15 mouse cellular contexts compared by ENCODE assay signal in the genomic region with DNA sequence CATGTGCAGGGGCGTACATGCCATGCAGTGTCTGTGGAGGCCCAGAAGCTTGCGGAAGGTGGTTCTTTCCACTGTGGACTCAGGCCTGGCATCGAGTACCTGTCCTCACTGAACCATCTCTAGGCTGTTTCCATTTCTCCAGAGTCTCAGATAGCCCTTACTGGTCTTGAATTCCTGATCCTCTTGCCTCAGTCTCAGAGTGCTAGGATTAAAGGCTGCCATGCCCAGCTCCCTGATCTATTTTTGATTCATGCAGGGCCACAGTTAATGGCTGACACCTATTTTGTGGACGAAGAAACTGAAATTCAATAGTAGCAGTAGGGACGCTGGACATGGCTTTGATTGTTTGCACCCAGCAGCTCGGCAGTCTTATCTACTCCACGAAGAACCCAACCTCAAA.
A peak's percentile ranks its signal among the peaks of the same experiment; 100 is the strongest.
DNase-seq lines count a peak whose midpoint lies in the region; ATAC-seq and TF ChIP-seq lines count a peak whose summit lies in the region.
"Had no signal": no experiment of that assay in that cellular context is flagged by ENCODE, and none has a peak within 500 bp of the region (broad histone marks: within the 10 kb centered on the region; RNA-seq: fewer than 3 reads in every experiment).

No protein-coding gene starts in this region.

- no peak for TF ChIP-seq POLR2A in lung, adult 2 months (IDR thresholded peaks at IDR 0.05; ENCODE audit: borderline replicate concordance, extremely low read depth, low read depth, low read length)

- 91% methylated on average over 7 of the region's 7 CpGs for WGBS in embryonic facial prominence, embryonic 10.5 days
- 90% methylated on average over 7 of the region's 7 CpGs for WGBS in forebrain, embryonic 15.5 days
- WGBS in limb, embryonic 12.5 days: 91% methylated on average over 7 of the region's 7 CpGs
- 90% methylated on average over 7 of the region's 7 CpGs for WGBS in lung, adult 2 months
- WGBS in kidney, embryonic 15.5 days: 86% methylated on average over 7 of the region's 7 CpGs

- ATAC-seq in forebrain, embryonic 15.5 days (replicated peaks): no peak
- no peak for ATAC-seq in limb, embryonic 12.5 days (ENCODE audit: insufficient number of reproducible peaks, insufficient read depth, low FRiP score, low TSS enrichment, low read depth)
- ATAC-seq in kidney, embryonic 15.5 days (replicated peaks; ENCODE audit: low FRiP score): no peak
- ATAC-seq: Patski had no signal

- TF ChIP-seq CTCF in lung, adult 2 months (IDR thresholded peaks at IDR 0.05; ENCODE audit: insufficient read depth, low read length): no peak

- peak overlapping the region; percentile 28 for H3K9ac ChIP-seq in forebrain, embryonic 15.5 days (replicated peaks)
- no peak overlapping the region for H3K9ac ChIP-seq in limb, embryonic 12.5 days (replicated peaks)
- H3K9ac ChIP-seq in kidney, embryonic 15.5 days: no peak overlapping the region
- H3K9ac ChIP-seq: liver, embryonic 14.5 days had no signal

- no peak overlapping the region for H3K4me2 ChIP-seq in forebrain, embryonic 15.5 days (replicated peaks)
- no peak overlapping the region for H3K4me2 ChIP-seq in limb, embryonic 12.5 days
- H3K4me2 ChIP-seq in kidney, embryonic 15.5 days: no peak overlapping the region

- peak; percentile 33 for DNase-seq in cerebellum, adult 9-10 months
- no peak for DNase-seq in cerebellum, postnatal 14 days
- no peak for DNase-seq in embryonic facial prominence, embryonic 10.5 days (ENCODE audit: low spot score)
- no peak for DNase-seq in lung, adult 2 months
- no peak for DNase-seq in c-Kit-positive CD71-positive TER-119-positive erythroid progenitor cells, embryonic 14.5 days (ENCODE audit: low spot score)
- DNase-seq: adrenal gland, adult 2 months; heart, adult 11 months; heart, postnatal 14 days; kidney, adult 18-20 months; lung, postnatal 14 days had no signal

- H3K27ac ChIP-seq in embryonic facial prominence, embryonic 10.5 days (replicated peaks): peak overlapping the region; percentile 40; the same call in 1 of the 2 replicates
- H3K27ac ChIP-seq in forebrain, embryonic 15.5 days (replicated peaks): peak overlapping the region; percentile 52; the same call in 1 of the 2 replicates
- H3K27ac ChIP-seq in limb, embryonic 12.5 days: peak overlapping the region; percentile 29; the same call in 1 of the 2 replicates
- no peak overlapping the region for H3K27ac ChIP-seq in kidney, embryonic 15.5 days
- H3K27ac ChIP-seq: liver, embryonic 14.5 days had no signal

- H3K9me3 ChIP-seq in embryonic facial prominence, embryonic 10.5 days: no peaks in the 10 kb centered on the region
- H3K9me3 ChIP-seq in forebrain, embryonic 15.5 days: no peaks in the 10 kb centered on the region
- no peaks in the 10 kb centered on the region for H3K9me3 ChIP-seq in limb, embryonic 12.5 days
- no peaks in the 10 kb centered on the region for H3K9me3 ChIP-seq in kidney, embryonic 15.5 days (replicated peaks)

- no peak overlapping the region for H3K4me3 ChIP-seq in embryonic facial prominence, embryonic 10.5 days
- no peak overlapping the region for H3K4me3 ChIP-seq in forebrain, embryonic 15.5 days
- H3K4me3 ChIP-seq in limb, embryonic 12.5 days (replicated peaks): no peak overlapping the region
- H3K4me3 ChIP-seq in lung, adult 2 months (replicated peaks; ENCODE audit: extremely low read depth, low read depth, low read length): no peak overlapping the region
- H3K4me3 ChIP-seq in kidney, embryonic 15.5 days (replicated peaks): no peak overlapping the region

- H3K4me1 ChIP-seq in embryonic facial prominence, embryonic 10.5 days: peaks cover 57% of the 10 kb centered on the region
- H3K4me1 ChIP-seq in forebrain, embryonic 15.5 days: peaks cover 42% of the 10 kb centered on the region
- H3K4me1 ChIP-seq in limb, embryonic 12.5 days (replicated peaks): peaks cover 61% of the 10 kb centered on the region
- H3K4me1 ChIP-seq in lung, adult 2 months (ENCODE audit: control insufficient read depth, insufficient read depth, low read length): peaks cover 3% of the 10 kb centered on the region; the same call in 1 of the 2 replicates
- peaks cover 31% of the 10 kb centered on the region for H3K4me1 ChIP-seq in kidney, embryonic 15.5 days

- H3K36me3 ChIP-seq in embryonic facial prominence, embryonic 10.5 days (replicated peaks): peaks cover 19% of the 10 kb centered on the region
- H3K36me3 ChIP-seq in forebrain, embryonic 15.5 days: no peaks in the 10 kb centered on the region
- peaks cover 17% of the 10 kb centered on the region for H3K36me3 ChIP-seq in limb, embryonic 12.5 days
- H3K36me3 ChIP-seq in kidney, embryonic 15.5 days: peaks cover 16% of the 10 kb centered on the region

- H3K27me3 ChIP-seq in embryonic facial prominence, embryonic 10.5 days (replicated peaks; ENCODE audit: low read depth, poor library complexity, severe bottlenecking): peaks cover 5% of the 10 kb centered on the region; the same call in 1 of the 2 replicates
- H3K27me3 ChIP-seq in forebrain, embryonic 15.5 days: no peaks in the 10 kb centered on the region
- H3K27me3 ChIP-seq in limb, embryonic 12.5 days: no peaks in the 10 kb centered on the region
- H3K27me3 ChIP-seq in kidney, embryonic 15.5 days: no peaks in the 10 kb centered on the region
- H3K27me3 ChIP-seq: Patski had no signal
